Mouse (Mus musculus) myocyte (in vitro differentiated cells): ENCODE data around the gene Atrnl1.

Experiments used
- CEBPB ChIP-seq: IDR thresholded peaks from 2 replicates; pipeline ENCODE4 v1.6.1; 2011; ENCODE audit warnings: mild to moderate bottlenecking, moderate library complexity; ENCODE audit not compliant: poor library complexity, insufficient read depth, severe bottlenecking
- E2F4 ChIP-seq: IDR thresholded peaks from one replicate; pipeline ENCODE4 v1.6.1; 2011; ENCODE audit warnings: mild to moderate bottlenecking, control low read depth, moderate library complexity; ENCODE audit not compliant: insufficient read depth
- MAX ChIP-seq: IDR thresholded peaks from one replicate; pipeline ENCODE4 v1.6.1; 2011; ENCODE audit warnings: low read depth, mild to moderate bottlenecking, control low read depth
- POLR2A ChIP-seq: IDR thresholded peaks from one replicate; pipeline ENCODE4 v1.6.1; 2011; ENCODE audit warnings: low read depth, mild to moderate bottlenecking, control low read depth, moderate library complexity; ENCODE audit not compliant: insufficient read length
- SRF ChIP-seq: IDR thresholded peaks from one replicate; pipeline ENCODE4 v1.6.1; 2011; ENCODE audit warnings: low read depth; ENCODE audit not compliant: control insufficient read depth, insufficient read length
- TCF12 ChIP-seq: IDR thresholded peaks from one replicate; pipeline ENCODE4 v1.6.1; 2011; ENCODE audit warnings: mild to moderate bottlenecking, control low read depth; ENCODE audit not compliant: poor library complexity, insufficient read depth, severe bottlenecking
- USF1 ChIP-seq: IDR thresholded peaks from one replicate; pipeline ENCODE4 v1.6.1; 2011; ENCODE audit warnings: low read depth, mild to moderate bottlenecking, control low read depth, moderate library complexity

DNA sequence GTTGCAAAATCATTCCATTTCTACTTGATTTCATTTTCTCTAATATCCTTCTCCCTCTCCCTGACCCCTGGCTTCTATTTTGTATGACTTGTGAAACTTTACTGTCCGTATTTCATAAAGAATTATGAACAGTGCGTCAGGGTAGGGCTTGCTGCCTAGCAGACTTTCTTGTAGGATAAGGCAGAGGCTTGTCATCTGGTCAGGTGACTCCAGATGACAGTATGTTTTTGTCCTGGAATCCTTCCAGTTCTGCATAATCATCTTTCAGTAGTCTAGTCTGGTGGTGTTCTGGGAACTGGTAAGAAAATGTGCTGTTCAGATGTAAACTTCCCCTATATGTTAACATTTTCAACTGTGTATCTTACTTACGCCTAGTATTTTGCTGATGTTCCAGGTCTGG, 4.9 kb upstream of the Atrnl1 start:
- no peak for TF ChIP-seq POLR2A
- TF ChIP-seq SRF = no peak
- no peak for TF ChIP-seq TCF12
- TF ChIP-seq E2F4 = no peak
- no peak for TF ChIP-seq USF1
- no peak for TF ChIP-seq MAX
- no peak for TF ChIP-seq CEBPB
